Mouse (Mus musculus) kidney, adult 2 months (tissue): ENCODE data around the gene Eme1. TPM values are rescaled to one million over a fixed set of nuclear protein-coding genes. Genes with fewer than 3 reads are reported as not detected.

Experiments
- DNase-seq: peaks from one replicate; pipeline ENCODE4 v3.0.0; 2021
- H3K27ac ChIP-seq: fragments of 200-500 bp; 2 replicates; pipeline ENCODE4 v1.5.1; 2012; ENCODE audit warnings: low read depth, low read length, control low read depth, inconsistent platforms; ENCODE audit not compliant: insufficient read depth
- H3K27me3 ChIP-seq: fragments of 200-500 bp; replicated peaks from 2 replicates; pipeline ENCODE4 v1.6.1; 2012; ENCODE audit warnings: mild to moderate bottlenecking, moderate library complexity, low read length, inconsistent platforms; ENCODE audit not compliant: control insufficient read depth, insufficient read depth
- H3K36me3 ChIP-seq: fragments of 200-500 bp; 2 replicates; pipeline ENCODE4 v1.6.1; 2012; ENCODE audit warnings: mild to moderate bottlenecking, moderate library complexity, low read length, inconsistent platforms; ENCODE audit not compliant: control insufficient read depth, insufficient read depth
- H3K4me1 ChIP-seq: fragments of 200-500 bp; 2 replicates; pipeline ENCODE4 v1.6.1; 2011; ENCODE audit warnings: low read length; ENCODE audit not compliant: control insufficient read depth, insufficient read depth
- H3K4me3 ChIP-seq: fragments of 200-500 bp; 2 replicates; pipeline ENCODE4 v1.5.1; 2011; ENCODE audit warnings: mild to moderate bottlenecking, low read depth, low read length, control low read depth; ENCODE audit not compliant: insufficient read depth
- CTCF ChIP-seq: fragments of 200-500 bp; conservative IDR thresholded peaks from 2 replicates; pipeline ENCODE4 v1.5.1; 2011; ENCODE audit warnings: low read depth, mild to moderate bottlenecking, control low read depth, low read length, moderate library complexity, mixed read lengths; ENCODE audit not compliant: insufficient read depth, insufficient read length
- POLR2A ChIP-seq: fragments of 200-500 bp; IDR thresholded peaks from one replicate; pipeline ENCODE4 v1.6.1; 2011; ENCODE audit warnings: low read depth, low read length, control low read depth
- WGBS: fragments of 180-500 bp; shearing (Covaris S2); methylation state at CpG from one replicate; pipeline ENCODE4 v1.1.7; 2018; 5-methylcytosine and 5-hydroxymethylcytosine counted together
- polyA plus RNA-seq: library from polyadenylated mRNA; depleted of rRNA; stranded (reverse); fragments of >200 nt; gene quantifications from 2 replicates; pipeline ENCODE4 v1.2.3, GENCODE M21; 2012

Eme1 gene
- polyA plus RNA-seq, 1 experiment, result 0.13 TPM

DNA sequence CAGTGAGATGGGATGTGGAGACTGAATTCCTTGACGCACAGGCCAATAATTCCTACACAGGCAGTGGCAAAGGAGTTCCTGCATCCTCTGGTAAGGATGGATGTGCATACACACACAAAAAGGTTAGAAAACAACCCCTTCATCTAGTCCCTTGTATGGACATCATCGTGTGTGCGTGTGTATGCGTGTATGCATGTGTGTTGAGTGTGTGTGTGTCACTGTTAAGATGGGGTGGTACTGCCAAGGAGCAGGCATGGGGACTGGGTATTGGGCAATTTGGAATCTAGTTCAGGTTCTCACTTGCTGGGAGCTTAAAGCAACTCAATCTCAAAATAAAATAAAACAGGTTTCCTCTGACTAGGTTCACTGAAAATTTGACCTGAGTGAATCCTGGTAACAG, 7.3 kb downstream of the Eme1 start:
- H3K36me3 ChIP-seq, result peaks cover 2% of the 10 kb centered on the region

DNA sequence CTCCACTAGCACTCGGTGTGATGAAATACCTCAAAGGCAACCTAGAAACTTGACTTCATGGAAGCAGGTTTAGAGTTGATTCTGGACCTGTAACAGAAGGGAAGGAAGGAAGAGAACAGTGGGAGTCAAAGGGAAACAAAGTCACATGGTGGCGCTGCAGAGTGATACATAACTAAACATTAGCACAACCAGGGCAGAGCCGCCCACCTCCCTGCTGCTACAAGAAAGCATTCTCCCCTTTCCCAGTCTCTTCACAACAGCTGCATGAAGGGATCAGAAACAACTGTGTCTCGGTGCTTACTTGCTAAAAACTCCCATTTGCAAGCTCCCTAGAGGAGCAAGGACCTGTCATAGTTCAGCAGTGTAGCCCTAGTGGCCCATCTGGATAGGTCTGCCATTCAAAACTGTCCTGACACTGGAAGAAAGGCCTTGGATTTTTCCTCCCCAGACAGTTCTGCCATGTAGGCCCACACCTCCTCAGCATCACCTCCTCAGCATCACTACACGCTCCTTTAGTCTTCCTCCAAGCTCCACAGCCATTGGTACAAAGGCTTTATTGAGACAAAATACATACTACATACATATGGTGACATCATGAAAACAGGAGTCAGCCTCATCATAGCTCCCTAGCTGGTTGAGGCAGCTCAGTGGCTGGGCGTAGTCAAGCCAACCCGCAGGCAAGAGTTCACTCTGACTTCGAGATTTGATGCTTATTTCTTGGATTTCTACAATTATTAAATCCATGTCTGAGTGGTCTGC, 9.1 kb downstream of the Eme1 start:
- Histone ChIP-seq H3K27me3 (no peaks in the 10 kb centered on the region), H3K36me3 (peaks cover 2% of the 10 kb centered on the region), H3K4me3 (no peak overlapping the region), H3K4me1 (no peaks in the 10 kb centered on the region), H3K27ac (no peak overlapping the region)
- no peak for DNase-seq
- TF ChIP-seq POLR2A, result no peak
- TF ChIP-seq CTCF, result no peak
- WGBS, result 84% methylated on average over 8 of the region's 8 CpGs

More for the DNA sequence above, 7.3 kb downstream of the Eme1 start:
- Histone ChIP-seq H3K27ac (no peak overlapping the region), H3K4me3 (no peak overlapping the region), H3K4me1 (no peaks in the 10 kb centered on the region), H3K27me3 (no peaks in the 10 kb centered on the region)
- 95% methylated on average over 4 of the region's 4 CpGs for WGBS
- no peak for TF ChIP-seq POLR2A
- no peak for DNase-seq

DNA sequence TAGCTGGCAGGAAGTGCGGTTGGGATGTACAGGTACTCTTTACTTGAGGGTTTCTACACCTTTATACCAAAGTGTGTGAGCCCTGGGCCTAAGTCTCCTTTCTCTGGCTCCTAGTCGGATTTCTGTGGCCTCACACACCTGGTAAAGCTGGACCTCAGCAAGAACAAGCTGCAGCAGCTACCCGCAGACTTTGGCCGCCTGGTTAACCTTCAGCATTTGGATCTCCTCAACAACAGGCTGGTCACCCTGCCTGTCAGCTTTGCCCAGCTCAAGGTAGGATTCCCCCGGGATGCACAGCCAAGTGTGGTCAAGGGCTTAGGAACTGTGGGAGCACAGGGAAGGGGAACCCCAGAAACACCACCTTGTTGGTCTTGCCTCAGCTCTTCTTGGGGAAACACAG, 19.3 kb downstream of the Eme1 start:
- WGBS, result 72% methylated on average over 5 of the region's 5 CpGs
- Histone ChIP-seq H3K27me3 (no peaks in the 10 kb centered on the region), H3K27ac (peak overlapping the region; percentile 28), H3K4me3 (no peak overlapping the region), H3K4me1 (peaks cover 11% of the 10 kb centered on the region; the same call in 1 of the 2 replicates), H3K36me3 (peaks cover 2% of the 10 kb centered on the region)
- DNase-seq, result peak; percentile 88
- no peak for TF ChIP-seq CTCF
- TF ChIP-seq POLR2A, result no peak

DNA sequence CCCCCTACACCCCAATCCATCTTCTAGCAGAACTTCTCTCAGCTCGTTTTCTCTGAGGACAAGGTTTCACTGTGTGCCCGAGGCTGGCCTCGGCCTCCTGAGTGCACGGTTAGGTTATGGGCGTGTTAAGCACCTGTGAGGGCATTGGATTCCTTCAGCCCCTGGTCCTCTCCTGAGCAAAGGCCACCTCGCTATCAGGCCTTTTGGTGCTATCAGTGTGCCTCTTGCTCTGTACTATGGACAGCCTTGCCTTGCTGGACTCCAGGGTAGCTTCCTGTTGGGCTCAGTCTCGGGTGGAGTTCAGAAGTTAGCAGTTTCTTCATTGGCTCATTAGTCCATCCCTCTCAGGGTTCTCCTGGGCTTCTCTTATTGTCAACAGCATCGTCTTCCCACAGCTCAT, 20.8 kb downstream of the Eme1 start:
- no peak overlapping the region for H3K27ac ChIP-seq
- H3K36me3 ChIP-seq, result peaks cover 2% of the 10 kb centered on the region
- 68% methylated on average over 8 of the region's 8 CpGs for WGBS
- TF ChIP-seq POLR2A, result no peak
- TF ChIP-seq CTCF, result no peak
- no peak overlapping the region for H3K4me3 ChIP-seq
- peaks cover 11% of the 10 kb centered on the region; the same call in 1 of the 2 replicates for H3K4me1 ChIP-seq
- no peaks in the 10 kb centered on the region for H3K27me3 ChIP-seq
- DNase-seq, result no peak

DNA sequence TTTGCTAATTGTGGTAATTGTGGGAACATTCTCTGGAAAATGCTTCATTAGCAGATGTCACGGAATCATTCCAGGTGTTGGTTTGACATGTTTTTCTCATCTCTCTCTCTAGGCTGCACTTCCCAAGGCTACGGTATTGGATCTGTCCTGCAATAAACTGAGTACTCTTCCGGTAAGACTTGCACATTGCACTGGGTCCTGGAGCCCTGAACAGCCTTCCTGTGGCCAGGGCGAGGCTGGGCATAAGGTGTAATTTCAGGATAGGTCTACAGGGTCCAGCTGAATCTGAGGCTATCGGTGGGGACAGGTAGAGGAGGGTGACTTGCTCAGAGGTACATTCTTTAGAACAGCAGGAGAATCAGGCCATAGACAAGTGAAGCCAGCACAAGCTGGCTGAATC, 21.8 kb downstream of the Eme1 start:
- Histone ChIP-seq H3K4me3 (no peak overlapping the region), H3K27ac (no peak overlapping the region), H3K27me3 (no peaks in the 10 kb centered on the region), H3K4me1 (peaks cover 11% of the 10 kb centered on the region; the same call in 1 of the 2 replicates), H3K36me3 (peaks cover 2% of the 10 kb centered on the region; the same call in 1 of the 2 replicates)
- WGBS, result 93% methylated on average over 5 of the region's 5 CpGs
- no peak for DNase-seq
- TF ChIP-seq CTCF, result no peak
- no peak for TF ChIP-seq POLR2A

DNA sequence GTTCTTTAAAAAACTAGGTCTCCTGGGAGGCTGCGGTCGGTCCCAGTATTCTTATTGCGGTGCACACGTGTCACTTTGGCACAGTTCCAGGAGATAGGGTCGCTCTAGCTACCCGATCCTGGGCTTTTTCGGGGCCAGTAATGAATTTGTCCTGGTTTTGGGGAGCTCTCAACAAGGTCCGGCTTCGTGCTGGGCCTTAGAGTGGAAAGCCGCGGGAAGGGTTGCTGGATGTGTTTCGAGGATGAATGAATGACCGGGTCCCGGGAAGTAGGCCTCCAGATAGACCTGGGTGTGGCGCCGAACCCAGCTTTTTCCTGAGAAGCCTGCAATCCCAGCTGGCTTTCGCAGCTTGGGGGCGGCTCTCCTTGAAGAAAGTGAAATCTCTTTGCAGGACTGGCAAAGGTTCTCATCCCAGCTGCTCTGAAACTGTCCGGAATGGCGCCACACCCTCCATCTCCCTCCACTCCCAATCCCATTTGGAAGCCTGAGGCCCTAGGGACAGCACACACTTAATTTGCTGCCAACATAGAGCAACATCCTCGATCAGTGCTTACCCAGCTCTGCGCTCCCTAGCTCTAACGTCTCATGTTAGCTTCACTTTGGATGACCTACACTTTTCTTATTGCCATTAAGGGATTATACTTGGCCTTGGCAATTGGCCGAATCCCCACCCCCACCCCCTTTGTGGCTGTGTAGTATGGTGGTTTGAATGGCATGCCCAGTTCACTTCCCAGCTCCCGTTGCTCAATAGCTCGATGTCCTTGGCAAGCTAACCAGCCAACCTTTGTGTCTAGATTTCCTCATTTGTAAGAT, 23.4 kb downstream of the Eme1 start:
- H3K4me3 ChIP-seq, result peak overlapping the region; percentile 76
- peak; percentile 43 for DNase-seq
- H3K27ac ChIP-seq, result no peak overlapping the region
- H3K27me3 ChIP-seq, result no peaks in the 10 kb centered on the region
- H3K36me3 ChIP-seq, result no peaks in the 10 kb centered on the region
- H3K4me1 ChIP-seq, result peaks cover 11% of the 10 kb centered on the region; the same call in 1 of the 2 replicates
- TF ChIP-seq CTCF, result no peak
- no peak for TF ChIP-seq POLR2A
- WGBS, result 8% methylated on average over 26 of the region's 26 CpGs

DNA sequence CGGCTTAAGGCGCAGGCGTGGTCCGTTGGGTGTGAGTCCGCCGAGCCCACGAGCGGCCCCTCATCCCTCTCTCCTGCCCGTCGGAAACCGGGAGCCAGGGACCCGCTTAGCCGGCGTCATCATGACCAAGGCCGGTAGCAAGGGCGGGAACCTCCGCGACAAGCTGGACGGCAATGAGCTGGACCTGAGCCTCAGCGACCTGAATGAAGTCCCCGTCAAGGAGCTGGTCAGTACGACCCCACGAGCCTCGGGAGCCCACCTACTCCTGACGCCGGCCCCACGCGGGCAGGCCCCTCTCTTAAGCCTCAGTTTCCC, 23.9 kb downstream of the Eme1 start:
- no peak for DNase-seq
- peaks cover 11% of the 10 kb centered on the region; the same call in 1 of the 2 replicates for H3K4me1 ChIP-seq
- no peaks in the 10 kb centered on the region for H3K27me3 ChIP-seq
- no peak overlapping the region for H3K27ac ChIP-seq
- no peaks in the 10 kb centered on the region for H3K36me3 ChIP-seq
- under 1% methylated on average over 28 of the region's 28 CpGs for WGBS
- TF ChIP-seq POLR2A, result no peak
- peak overlapping the region; percentile 76 for H3K4me3 ChIP-seq
